Mouse (Mus musculus) embryonic fibroblast, embryonic 13.5 days (primary cell): Measurements from ENCODE around the gene Jagn1. TPM values are rescaled to one million over a fixed set of nuclear protein-coding genes. Genes with fewer than 3 reads are reported as not detected.

Source experiments
- H3K27ac ChIP-seq: 2 replicates; pipeline ENCODE4 v1.5.1; 2012; ENCODE audit warnings: low read length, control low read depth, inconsistent platforms; ENCODE audit not compliant: insufficient read depth
- H3K4me1 ChIP-seq: 2 replicates; pipeline ENCODE4 v1.6.1; 2011; ENCODE audit warnings: low read length; ENCODE audit not compliant: control insufficient read depth, insufficient read depth
- H3K4me3 ChIP-seq: 2 replicates; pipeline ENCODE4 v1.5.1; 2011; ENCODE audit warnings: mild to moderate bottlenecking, control low read depth, low read length; ENCODE audit not compliant: insufficient read depth
- CTCF ChIP-seq: IDR thresholded peaks from 2 replicates; pipeline ENCODE4 v1.5.1; 2011; ENCODE audit warnings: mild to moderate bottlenecking, control low read depth, low read length, moderate library complexity, borderline replicate concordance; ENCODE audit not compliant: insufficient read depth
- POLR2A ChIP-seq: IDR thresholded peaks from 2 replicates; pipeline ENCODE4 v1.6.1; 2011; ENCODE audit warnings: low read depth, mild to moderate bottlenecking, control low read depth, low read length, moderate library complexity
- polyA plus RNA-seq: library from polyadenylated mRNA; stranded (reverse); fragments of >200 nt; gene quantifications from 2 replicates; pipeline ENCODE4 v1.2.4, GENCODE M21; 2011; ENCODE audit warnings: low read depth; ENCODE audit not compliant: missing spikeins, insufficient read length

Jagn1 gene
- polyA plus RNA-seq, 1 experiment: 48.6 TPM

DNA sequence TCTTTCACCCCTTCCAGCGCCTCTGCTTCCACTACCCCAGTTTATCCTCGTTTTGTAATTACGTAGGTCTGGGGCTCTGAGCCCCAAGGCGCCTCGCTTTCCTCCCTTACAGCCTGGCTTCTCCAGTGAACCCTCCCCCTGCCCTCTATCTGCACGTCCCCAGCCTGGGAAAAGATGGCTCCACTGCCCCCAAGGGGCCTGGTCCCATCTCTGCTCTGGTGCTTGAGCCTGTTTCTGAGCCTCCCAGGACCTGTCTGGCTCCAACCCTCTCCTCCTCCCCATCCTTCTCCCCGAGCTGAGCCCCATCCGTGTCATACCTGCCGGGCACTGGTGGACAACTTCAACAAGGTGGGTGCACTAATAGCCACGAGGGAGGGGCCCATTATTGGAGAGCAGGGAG, 41.4 kb downstream of the Jagn1 start:
- H3K27ac ChIP-seq: peak overlapping the region; percentile 70
- H3K4me1 ChIP-seq: peaks cover 18% of the 10 kb centered on the region
- TF ChIP-seq POLR2A (no peak), CTCF (no peak)
- H3K4me3 ChIP-seq: peak overlapping the region; percentile 71

DNA sequence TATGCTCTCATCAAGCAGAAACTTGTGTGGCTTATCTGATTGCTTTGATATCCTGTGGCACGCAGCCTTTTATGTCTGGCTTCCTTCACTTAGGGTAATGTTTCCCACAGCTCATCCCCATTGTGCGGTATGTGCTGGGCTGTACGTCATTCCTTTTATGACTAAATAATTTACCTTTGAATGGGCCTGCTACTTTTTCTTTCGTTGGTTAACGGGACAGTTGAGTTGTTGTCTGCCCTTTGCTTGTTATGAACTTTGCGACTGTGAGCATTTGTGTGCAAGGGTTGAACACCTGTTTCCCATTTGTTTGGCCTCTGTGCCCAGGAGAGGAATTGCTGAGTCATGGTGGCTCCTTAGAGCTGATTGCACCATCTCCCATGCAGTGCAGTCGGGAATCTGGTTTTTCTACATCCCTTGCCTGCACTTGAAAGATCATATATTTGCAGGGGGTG, 44.8 kb downstream of the Jagn1 start:
- H3K27ac ChIP-seq: peak overlapping the region; percentile 84
- H3K4me3 ChIP-seq: no peak overlapping the region
- TF ChIP-seq CTCF: no peak
- TF ChIP-seq POLR2A: no peak
- peaks cover 11% of the 10 kb centered on the region for H3K4me1 ChIP-seq

DNA sequence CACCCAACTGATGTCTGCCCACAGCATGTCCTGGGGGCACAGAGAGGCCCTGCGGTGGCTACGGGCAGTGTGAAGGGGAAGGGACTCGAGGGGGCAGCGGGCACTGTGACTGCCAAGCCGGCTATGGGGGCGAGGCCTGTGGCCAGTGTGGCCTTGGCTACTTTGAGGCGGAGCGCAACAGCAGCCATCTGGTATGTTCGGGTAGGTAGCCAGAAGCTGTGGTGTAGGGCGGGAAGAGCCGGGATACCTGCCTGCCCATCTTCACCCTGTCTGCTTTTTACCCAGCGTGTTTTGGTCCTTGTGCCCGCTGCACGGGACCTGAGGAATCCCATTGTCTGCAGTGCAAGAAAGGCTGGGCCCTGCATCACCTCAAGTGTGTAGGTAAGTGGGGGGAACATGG, 47.0 kb downstream of the Jagn1 start:
- Histone ChIP-seq H3K27ac (no peak overlapping the region), H3K4me3 (no peak overlapping the region), H3K4me1 (peaks cover 11% of the 10 kb centered on the region)
- no peak for TF ChIP-seq CTCF
- no peak for TF ChIP-seq POLR2A

DNA sequence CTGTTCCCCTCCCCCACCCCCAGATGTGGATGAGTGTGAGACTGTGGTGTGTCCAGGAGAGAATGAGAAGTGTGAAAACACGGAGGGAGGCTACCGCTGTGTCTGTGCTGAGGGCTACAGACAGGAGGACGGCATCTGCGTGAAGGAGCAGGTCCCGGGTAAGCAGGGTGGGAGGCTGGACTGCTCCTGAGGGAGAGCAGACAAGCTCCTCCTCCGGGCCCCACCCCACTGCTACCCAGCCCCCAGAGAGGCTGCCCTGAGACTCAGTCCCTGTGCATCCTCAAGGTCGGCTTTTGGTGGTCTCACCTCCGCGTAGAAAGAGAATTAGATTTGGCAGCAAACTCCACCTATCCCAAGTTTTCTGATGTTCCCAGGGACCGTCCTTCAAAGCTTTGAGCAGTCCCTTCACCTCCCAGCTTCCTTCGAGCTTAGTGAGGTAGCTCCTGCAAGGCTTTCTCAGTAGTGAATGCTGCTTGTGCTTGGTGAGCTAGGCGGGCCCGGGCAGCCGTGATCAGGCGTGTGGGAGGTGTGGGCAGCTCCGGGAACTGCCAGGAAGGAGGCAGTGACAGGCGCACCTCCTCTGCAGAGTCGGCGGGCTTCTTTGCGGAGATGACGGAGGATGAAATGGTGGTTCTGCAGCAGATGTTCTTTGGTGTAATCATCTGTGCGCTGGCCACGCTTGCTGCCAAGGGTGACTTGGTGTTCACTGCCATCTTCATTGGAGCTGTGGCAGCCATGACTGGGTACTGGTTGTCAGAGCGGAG, 49.9 kb downstream of the Jagn1 start:
- no peak for TF ChIP-seq CTCF
- no peak for TF ChIP-seq POLR2A

DNA sequence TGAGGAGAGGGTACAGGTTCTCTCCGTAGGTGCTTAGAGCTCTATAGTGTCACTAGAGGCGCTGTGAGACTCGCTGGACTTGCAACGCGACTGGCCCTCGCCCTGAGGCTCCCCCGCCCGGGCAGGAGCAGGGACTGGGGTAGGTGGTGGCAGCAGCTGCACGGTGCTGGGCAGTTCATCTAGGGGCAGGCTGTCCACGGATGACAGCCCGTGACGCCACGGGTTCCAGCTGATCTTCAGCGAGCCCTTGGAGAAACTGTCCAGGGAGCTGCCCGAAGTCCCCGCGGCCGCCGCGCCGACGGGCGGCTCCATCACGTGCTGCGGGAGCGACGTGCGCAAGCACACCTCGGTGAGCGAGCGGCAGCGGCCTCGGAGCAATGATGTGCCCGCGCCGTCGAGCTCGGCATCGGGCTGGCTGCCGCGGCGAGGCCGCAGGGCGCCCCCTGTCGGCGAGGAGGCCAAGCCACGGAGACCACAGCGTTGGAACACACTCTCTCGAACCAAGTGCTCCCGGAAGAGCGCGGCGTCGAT, 52.0 kb downstream of the Jagn1 start:
- Histone ChIP-seq H3K27ac (no peak overlapping the region), H3K4me1 (no peaks in the 10 kb centered on the region), H3K4me3 (peak overlapping the region; percentile 6; the same call in 1 of the 2 replicates)
- 0 out of 2 replicates have a peak, but pooled peaks have one; percentile 40 for TF ChIP-seq POLR2A
- peak; percentile 77 for TF ChIP-seq CTCF

More for the DNA sequence above, 49.9 kb downstream of the Jagn1 start:
- H3K4me3 ChIP-seq: no peak overlapping the region
- H3K27ac ChIP-seq: no peak overlapping the region
- peaks cover 4% of the 10 kb centered on the region for H3K4me1 ChIP-seq

DNA sequence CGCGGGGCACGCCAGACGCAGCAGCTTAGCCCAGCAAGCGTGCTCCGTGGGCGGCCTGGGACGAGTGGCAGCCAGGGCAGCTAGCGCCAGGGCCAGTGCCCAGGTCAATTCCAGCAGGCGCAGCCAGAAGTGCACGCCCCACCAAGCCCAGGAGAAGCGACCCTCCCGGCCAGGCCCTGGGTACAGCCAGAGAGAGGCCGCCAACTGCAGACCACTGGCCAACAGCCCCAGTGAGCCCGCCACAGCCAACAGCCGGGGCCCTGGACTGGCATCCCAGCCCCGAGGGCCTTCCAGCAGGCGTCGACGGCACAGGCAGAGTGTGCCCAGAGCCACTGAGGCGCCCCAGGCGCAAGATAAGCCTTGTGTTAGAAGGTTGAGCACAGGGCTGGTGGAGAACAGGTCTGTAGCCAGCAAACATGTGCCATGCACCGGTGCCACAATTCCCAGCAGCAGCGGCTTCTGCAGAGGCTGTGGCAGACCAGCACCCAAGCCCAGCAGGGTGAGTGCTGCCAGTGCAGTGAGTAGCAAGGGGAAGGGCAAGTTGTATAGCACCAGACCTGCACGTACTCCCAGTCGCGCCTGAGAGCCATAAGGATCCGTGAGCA, 52.8 kb downstream of the Jagn1 start:
- no peak overlapping the region for H3K4me3 ChIP-seq
- H3K4me1 ChIP-seq: no peaks in the 10 kb centered on the region
- no peak overlapping the region for H3K27ac ChIP-seq
- TF ChIP-seq CTCF (no peak), POLR2A (no peak)

Other genes with a start within 250 kb of the Jagn1 start
- 0.22 and 0.39 TPM in 2 replicates for gene Lhfpl4, start 247.2 kb upstream of the Jagn1 start, polyA plus RNA-seq
- gene Mtmr14, start 204.7 kb upstream of the Jagn1 start, polyA plus RNA-seq: 17.6 and 19.7 TPM in 2 replicates
- gene Cpne9, start 160.3 kb upstream of the Jagn1 start, polyA plus RNA-seq: 0.25 TPM in 1 of 2 replicates, not detected in the other
- gene Brpf1, start 135.4 kb upstream of the Jagn1 start, polyA plus RNA-seq: 16.5 and 17.0 TPM in 2 replicates
- 20.9 and 24.3 TPM in 2 replicates for gene Ogg1, start 115.6 kb upstream of the Jagn1 start, polyA plus RNA-seq
- 56.3 and 66.6 TPM in 2 replicates for gene Camk1, start 98.6 kb upstream of the Jagn1 start, polyA plus RNA-seq
- 26.0 and 31.5 TPM in 2 replicates for gene Tada3, start 64.7 kb upstream of the Jagn1 start, polyA plus RNA-seq
- gene Arpc4, start 64.5 kb upstream of the Jagn1 start, polyA plus RNA-seq: 179 and 247 TPM in 2 replicates
- 6.6 and 7.7 TPM in 2 replicates for gene Ttll3, start 53.3 kb upstream of the Jagn1 start, polyA plus RNA-seq
- 7.7 and 8.0 TPM in 2 replicates for gene Rpusd3, start 23.2 kb upstream of the Jagn1 start, polyA plus RNA-seq
- not detected in 2 replicates for gene Cidec, start 6.8 kb upstream of the Jagn1 start, polyA plus RNA-seq
- gene Il17re, start 15.9 kb downstream of the Jagn1 start, polyA plus RNA-seq: not detected in 2 replicates
- 20.7 and 23.5 TPM in 2 replicates for gene Il17rc, start 28.9 kb downstream of the Jagn1 start, polyA plus RNA-seq
- gene Creld1, start 40.7 kb downstream of the Jagn1 start, polyA plus RNA-seq: 27.5 and 34.4 TPM in 2 replicates
- gene Prrt3, start 59.4 kb downstream of the Jagn1 start, polyA plus RNA-seq: not detected in 2 replicates
- gene Emc3, start 89.1 kb downstream of the Jagn1 start, polyA plus RNA-seq: 79.5 and 90.5 TPM in 2 replicates
- gene Fancd2, start 89.1 kb downstream of the Jagn1 start, polyA plus RNA-seq: 9.2 and 15.6 TPM in 2 replicates
- not detected in 2 replicates for gene Fancd2os, start 158.1 kb downstream of the Jagn1 start, polyA plus RNA-seq
- gene Brk1, start 162.2 kb downstream of the Jagn1 start, polyA plus RNA-seq: 162 and 173 TPM in 2 replicates
- gene Vhl, start 181.4 kb downstream of the Jagn1 start, polyA plus RNA-seq: 23.5 and 38.7 TPM in 2 replicates
- 21.3 and 28.4 TPM in 2 replicates for gene Irak2, start 195.9 kb downstream of the Jagn1 start, polyA plus RNA-seq